Mouse (Mus musculus) embryonic facial prominence, embryonic 15.5 days (tissue): Measurements from ENCODE around the gene Islr2. TPM values are rescaled to one million over a fixed set of nuclear protein-coding genes. Genes with fewer than 3 reads are reported as not detected.

Experiments used
- ATAC-seq: fragments of 200-750 bp; cut with Nextera tagmentation; 2 replicates; pipeline ENCODE4 v1.8.0; 2017; ENCODE audit warnings: low read depth, moderate TSS enrichment; ENCODE audit not compliant: insufficient number of reproducible peaks, low FRiP score, low TSS enrichment
- H3K27ac ChIP-seq: fragments of 300-500 bp; sonication (generic); replicated peaks from 2 replicates; pipeline ENCODE4 v1.5.1; 2015; ENCODE audit warnings: mild to moderate bottlenecking, inconsistent platforms
- H3K27me3 ChIP-seq: fragments of 300-500 bp; sonication (generic); 2 replicates; pipeline ENCODE4 v1.6.1; 2015; ENCODE audit warnings: inconsistent platforms
- H3K36me3 ChIP-seq: fragments of 300-500 bp; sonication (generic); 2 replicates; pipeline ENCODE4 v1.6.1; 2015; ENCODE audit warnings: mild to moderate bottlenecking, inconsistent platforms
- H3K4me1 ChIP-seq: fragments of 300-500 bp; sonication (generic); 2 replicates; pipeline ENCODE4 v1.6.1; 2015; ENCODE audit warnings: inconsistent platforms
- H3K4me2 ChIP-seq: fragments of 300-500 bp; sonication (generic); replicated peaks from 2 replicates; pipeline ENCODE4 v1.6.1; 2015; ENCODE audit warnings: mild to moderate bottlenecking, inconsistent platforms
- H3K4me3 ChIP-seq: fragments of 300-500 bp; sonication (generic); replicated peaks from 2 replicates; pipeline ENCODE4 v1.5.1; 2015; ENCODE audit warnings: mild to moderate bottlenecking, inconsistent platforms
- H3K9ac ChIP-seq: fragments of 300-500 bp; sonication (generic); 2 replicates; pipeline ENCODE4 v1.6.1; 2015; ENCODE audit warnings: inconsistent platforms
- H3K9me3 ChIP-seq: fragments of 300-500 bp; sonication (generic); replicated peaks from 2 replicates; pipeline ENCODE4 v1.6.1; 2016; ENCODE audit warnings: inconsistent platforms
- WGBS: fragments of 180-500 bp; shearing (Covaris S2); methylation state at CpG from one replicate; pipeline ENCODE4 v1.1.7; 2015; 5-methylcytosine and 5-hydroxymethylcytosine counted together
- polyA plus RNA-seq: library from polyadenylated mRNA; unstranded; fragments of >200 nt; fragmentation: Nextera tagmentation; extraction: Ambion mirVana; gene quantifications from 2 replicates; pipeline ENCODE4 v1.2.1, GENCODE M21; 2015

The Islr2 gene
- polyA plus RNA-seq, 1 experiment from 2014 or later: 0.80 TPM

- H3K9ac ChIP-seq: no peak overlapping the region
- H3K4me3 ChIP-seq: no peak overlapping the region
- peaks cover 34% of the 10 kb centered on the region for H3K36me3 ChIP-seq
- no peak overlapping the region for H3K4me2 ChIP-seq
- H3K27ac ChIP-seq: no peak overlapping the region
- ATAC-seq: no peak
- H3K27me3 ChIP-seq: no peaks in the 10 kb centered on the region
- H3K4me1 ChIP-seq: peaks cover 30% of the 10 kb centered on the region
- no peaks in the 10 kb centered on the region for H3K9me3 ChIP-seq
- WGBS: 87% methylated on average over 3 of the region's 3 CpGs
These were observed 14.4 kb upstream of the Islr2 start for GRCm38 (mm10) chr9:58218539-58218938.

- WGBS: 43% methylated on average over 6 of the region's 6 CpGs
- Histone ChIP-seq H3K27ac (no peak overlapping the region), H3K4me3 (no peak overlapping the region), H3K4me2 (no peak overlapping the region), H3K36me3 (peaks cover 16% of the 10 kb centered on the region), H3K9ac (no peak overlapping the region), H3K9me3 (no peaks in the 10 kb centered on the region), H3K4me1 (peaks cover 30% of the 10 kb centered on the region), H3K27me3 (no peaks in the 10 kb centered on the region)
- no peak for ATAC-seq
These were observed 12.3 kb upstream of the Islr2 start for GRCm38 (mm10) chr9:58216402-58216801.

GRCm38 (mm10) chr9:58214519-58215180 is 10.5 kb upstream of the Islr2 start:
- Histone ChIP-seq H3K9ac (no peak overlapping the region), H3K27me3 (no peaks in the 10 kb centered on the region), H3K9me3 (no peaks in the 10 kb centered on the region), H3K4me2 (no peak overlapping the region), H3K27ac (no peak overlapping the region), H3K36me3 (peaks cover 7% of the 10 kb centered on the region; the same call in 1 of the 2 replicates), H3K4me3 (no peak overlapping the region), H3K4me1 (peaks cover 21% of the 10 kb centered on the region)
- no peak for ATAC-seq
- 29% methylated on average over 8 of the region's 8 CpGs for WGBS

- H3K4me1 ChIP-seq: peaks cover 21% of the 10 kb centered on the region
- 29% methylated on average over 5 of the region's 5 CpGs for WGBS
- no peak overlapping the region for H3K9ac ChIP-seq
- ATAC-seq: no peak
- H3K36me3 ChIP-seq: no peaks in the 10 kb centered on the region
- no peak overlapping the region for H3K27ac ChIP-seq
- no peak overlapping the region for H3K4me3 ChIP-seq
- H3K9me3 ChIP-seq: no peaks in the 10 kb centered on the region
- H3K27me3 ChIP-seq: no peaks in the 10 kb centered on the region
- H3K4me2 ChIP-seq: no peak overlapping the region
These were observed 9.7 kb upstream of the Islr2 start for GRCm38 (mm10) chr9:58213865-58214264.

DNA sequence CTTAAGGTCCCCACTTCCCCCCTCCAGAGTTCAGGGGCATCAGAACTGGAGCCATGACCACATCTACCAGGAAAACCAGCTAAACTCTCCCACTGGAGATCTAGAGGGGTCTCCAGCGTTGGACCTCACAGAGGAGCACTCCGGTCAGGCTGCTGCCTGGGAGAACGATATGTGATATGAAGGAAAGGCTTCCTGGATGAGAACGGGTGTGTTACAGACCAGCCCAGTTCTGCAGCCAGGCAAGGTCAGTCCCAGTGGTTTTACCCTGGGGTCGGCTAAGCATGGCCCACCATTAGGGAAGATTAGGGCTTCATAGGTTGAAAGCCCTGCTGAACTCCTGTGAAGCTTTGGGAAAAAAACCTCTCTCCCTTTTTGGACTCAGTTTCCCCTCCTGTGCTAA is 9.3 kb upstream of the Islr2 start:
- ATAC-seq: no peak
- WGBS: 71% methylated on average over 5 of the region's 5 CpGs

GRCm38 (mm10) chr9:58210304-58210627 is 6.1 kb upstream of the Islr2 start:
- H3K36me3 ChIP-seq: no peaks in the 10 kb centered on the region
- H3K4me2 ChIP-seq: no peak overlapping the region
- 76% methylated on average over 2 of the region's 2 CpGs for WGBS
- no peak overlapping the region for H3K27ac ChIP-seq
- peaks cover 14% of the 10 kb centered on the region for H3K4me1 ChIP-seq
- no peak overlapping the region for H3K4me3 ChIP-seq
- H3K9ac ChIP-seq: no peak overlapping the region
- ATAC-seq: no peak
- H3K27me3 ChIP-seq: peaks cover 2% of the 10 kb centered on the region; the same call in 1 of the 2 replicates
- no peaks in the 10 kb centered on the region for H3K9me3 ChIP-seq

More for the DNA sequence above, 9.3 kb upstream of the Islr2 start:
- Histone ChIP-seq H3K9ac (no peak overlapping the region), H3K9me3 (no peaks in the 10 kb centered on the region), H3K4me1 (peaks cover 21% of the 10 kb centered on the region), H3K4me3 (no peak overlapping the region), H3K36me3 (no peaks in the 10 kb centered on the region), H3K27me3 (no peaks in the 10 kb centered on the region), H3K27ac (no peak overlapping the region), H3K4me2 (no peak overlapping the region)

GRCm38 (mm10) chr9:58209462-58210303 is 5.6 kb upstream of the Islr2 start:
- no peak for ATAC-seq
- no peaks in the 10 kb centered on the region for H3K36me3 ChIP-seq
- H3K4me2 ChIP-seq: no peak overlapping the region
- H3K27ac ChIP-seq: no peak overlapping the region
- H3K4me1 ChIP-seq: peaks cover 8% of the 10 kb centered on the region; the same call in 1 of the 2 replicates
- H3K4me3 ChIP-seq: no peak overlapping the region
- no peak overlapping the region for H3K9ac ChIP-seq
- no peaks in the 10 kb centered on the region for H3K9me3 ChIP-seq
- H3K27me3 ChIP-seq: peaks cover 2% of the 10 kb centered on the region; the same call in 1 of the 2 replicates
- WGBS: 73% methylated on average over 8 of the region's 8 CpGs

DNA sequence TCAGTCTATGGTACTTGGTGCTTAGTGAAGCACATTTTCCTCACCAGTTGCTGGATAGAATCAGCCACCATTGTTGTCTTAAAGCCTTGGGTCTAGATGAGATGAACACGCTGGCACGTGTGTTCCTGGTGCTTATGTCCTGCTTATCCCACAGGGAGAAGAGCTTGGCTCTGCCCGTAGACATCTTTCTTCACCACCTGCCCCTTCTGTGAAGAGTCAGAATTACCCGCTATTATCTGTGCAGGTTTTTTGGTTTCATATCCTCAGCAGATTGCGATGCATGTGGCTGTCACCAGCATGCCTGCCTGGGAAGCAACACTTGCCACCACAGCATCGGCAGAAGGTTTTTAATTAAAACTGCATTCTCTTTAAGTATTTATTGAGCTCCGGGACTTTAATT is 1.9 kb upstream of the Islr2 start:
- Histone ChIP-seq H3K27ac (no peak overlapping the region), H3K9ac (no peak overlapping the region), H3K4me3 (no peak overlapping the region), H3K9me3 (no peaks in the 10 kb centered on the region), H3K27me3 (peaks cover 35% of the 10 kb centered on the region), H3K36me3 (no peaks in the 10 kb centered on the region), H3K4me1 (peaks cover 31% of the 10 kb centered on the region), H3K4me2 (no peak overlapping the region)
- ATAC-seq: no peak
- 80% methylated on average over 7 of the region's 7 CpGs for WGBS

GRCm38 (mm10) chr9:58204448-58205000 is 405 bp upstream of the Islr2 start:
- Histone ChIP-seq H3K9ac (no peak overlapping the region), H3K4me1 (peaks cover 42% of the 10 kb centered on the region), H3K4me2 (peak overlapping the region; percentile 50), H3K9me3 (no peaks in the 10 kb centered on the region), H3K36me3 (no peaks in the 10 kb centered on the region), H3K4me3 (peak overlapping the region; percentile 39), H3K27me3 (peaks cover 50% of the 10 kb centered on the region), H3K27ac (no peak overlapping the region)
- 2% methylated on average over 18 of the region's 18 CpGs for WGBS
- peak; percentile 72 for ATAC-seq

DNA sequence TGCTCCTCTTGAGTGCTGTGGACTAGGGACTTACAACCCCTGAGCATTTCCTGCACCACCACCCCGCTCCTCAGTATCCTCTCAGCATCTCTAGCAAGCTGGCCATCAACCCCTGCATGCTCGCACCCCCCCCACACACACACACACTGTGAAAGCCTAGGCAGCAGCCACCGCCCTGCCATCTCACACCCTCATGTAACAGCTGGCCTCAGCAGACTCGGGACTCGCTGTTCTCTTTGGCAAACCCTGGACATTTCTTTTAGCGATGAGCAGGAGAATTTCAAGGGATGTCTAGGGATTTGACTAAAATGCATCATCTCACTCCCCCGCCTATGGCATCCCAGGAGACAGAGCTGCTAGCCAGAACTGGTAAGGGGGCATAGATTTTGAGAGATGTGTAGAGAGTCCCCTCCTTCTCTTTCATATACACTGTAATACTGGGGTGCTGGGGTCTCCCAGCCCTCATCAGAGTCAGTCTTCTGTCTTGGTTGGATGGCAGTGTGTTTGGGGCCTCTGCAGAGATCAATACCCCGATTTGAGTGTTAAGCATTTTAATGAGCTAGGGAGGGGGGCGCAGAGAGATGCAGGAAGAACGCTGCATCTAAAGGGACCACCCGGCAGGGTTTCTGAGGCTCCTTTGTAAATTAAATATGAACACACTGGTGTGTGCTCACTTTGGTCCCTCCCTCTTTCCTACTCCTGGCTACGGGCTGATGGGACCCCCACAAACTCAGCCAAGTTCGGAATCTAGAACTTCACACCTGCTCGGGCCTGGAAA is 1.3 kb downstream of the Islr2 start:
- H3K27ac ChIP-seq: no peak overlapping the region
- peaks cover 59% of the 10 kb centered on the region for H3K4me1 ChIP-seq
- ATAC-seq: no peak
- no peaks in the 10 kb centered on the region for H3K36me3 ChIP-seq
- peaks cover 66% of the 10 kb centered on the region for H3K27me3 ChIP-seq
- no peak overlapping the region for H3K4me2 ChIP-seq
- no peaks in the 10 kb centered on the region for H3K9me3 ChIP-seq
- 0 out of 2 replicates have a peak overlapping the region, but pooled peaks have one; percentile 17 for H3K4me3 ChIP-seq
- no peak overlapping the region for H3K9ac ChIP-seq
- 6% methylated on average over 14 of the region's 14 CpGs for WGBS
